Mouse (Mus musculus): ENCODE measurements around the gene Spsb2. TPM values are rescaled to one million over a fixed set of nuclear protein-coding genes. Genes with fewer than 3 reads are reported as not detected.
"Not testable (repeated sequence)": the region's sequence is repeated elsewhere in the genome, so short reads cannot be mapped to it uniquely, and the experiment has no call there.

Spsb2 gene
- total RNA-seq, 2 experiments from 2014 or later = 17.3 to 18.9 TPM

DNA sequence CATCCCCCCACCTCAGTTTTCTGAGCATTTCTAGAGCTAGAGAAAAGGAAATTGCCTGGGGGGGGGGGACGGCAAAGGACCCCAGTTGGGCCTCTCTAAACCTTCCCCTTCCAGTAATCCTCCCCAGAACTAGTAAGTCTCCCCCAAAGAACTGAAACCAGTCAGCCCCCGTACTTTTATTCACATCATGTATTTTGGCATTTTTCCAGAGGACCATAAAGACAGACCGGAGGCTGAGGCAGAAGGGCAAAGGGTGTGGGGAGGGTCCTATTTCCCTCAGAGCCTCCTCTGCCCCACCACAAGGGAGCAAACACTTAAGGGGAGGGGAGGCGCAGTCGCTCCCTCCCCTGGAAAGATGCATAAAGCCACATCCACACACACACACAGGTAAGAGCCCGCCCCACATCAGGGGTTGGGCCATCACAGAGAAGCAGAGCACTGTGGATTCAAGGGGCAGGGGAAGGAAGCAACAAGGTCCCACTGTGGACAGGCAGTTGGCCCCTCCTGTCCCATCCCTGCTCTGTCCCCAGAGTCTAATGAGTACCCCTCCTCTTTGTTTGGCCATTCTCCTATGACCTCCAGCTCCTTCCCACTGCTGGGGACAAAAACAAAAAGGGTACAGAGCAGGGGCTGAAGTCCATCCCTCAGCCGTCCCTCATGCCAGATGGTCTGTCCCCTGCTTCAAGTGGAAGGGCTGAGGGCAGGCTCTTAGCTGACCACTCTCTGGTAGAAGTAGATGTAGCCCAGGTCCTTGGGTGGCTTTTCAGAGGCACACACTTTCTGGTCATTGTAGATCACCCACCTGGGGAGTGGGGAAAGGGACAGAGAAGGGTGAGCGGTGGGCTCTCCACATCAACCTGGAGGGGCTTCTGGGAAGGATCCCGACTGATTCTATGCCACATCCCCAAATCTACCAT lies 6.7 kb downstream of the Spsb2 start:
- no peak for DNase-seq (ENCODE audit: low spot score in 2 of 2)

DNA sequence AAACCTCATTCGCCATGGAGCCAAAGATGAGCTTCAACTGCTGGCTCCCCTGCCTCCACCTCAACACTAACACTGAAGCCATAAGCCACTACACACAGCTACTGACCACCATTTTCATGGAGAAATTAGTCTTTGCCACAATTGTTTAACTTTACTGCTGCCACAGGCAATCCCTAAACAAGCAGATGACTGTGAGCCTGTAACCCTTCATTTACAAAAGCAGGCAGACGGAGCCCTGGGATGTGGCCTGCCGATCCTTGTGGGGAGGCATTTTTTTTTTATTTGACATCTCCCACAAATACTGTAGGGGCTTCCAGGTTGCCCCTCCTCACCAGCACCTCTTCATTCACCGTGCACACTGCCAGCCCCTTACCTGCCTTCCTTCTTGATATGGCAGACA lies 8.2 kb downstream of the Spsb2 start:
- DNase-seq (ENCODE audit: low spot score in 2 of 2) = no peak

DNA sequence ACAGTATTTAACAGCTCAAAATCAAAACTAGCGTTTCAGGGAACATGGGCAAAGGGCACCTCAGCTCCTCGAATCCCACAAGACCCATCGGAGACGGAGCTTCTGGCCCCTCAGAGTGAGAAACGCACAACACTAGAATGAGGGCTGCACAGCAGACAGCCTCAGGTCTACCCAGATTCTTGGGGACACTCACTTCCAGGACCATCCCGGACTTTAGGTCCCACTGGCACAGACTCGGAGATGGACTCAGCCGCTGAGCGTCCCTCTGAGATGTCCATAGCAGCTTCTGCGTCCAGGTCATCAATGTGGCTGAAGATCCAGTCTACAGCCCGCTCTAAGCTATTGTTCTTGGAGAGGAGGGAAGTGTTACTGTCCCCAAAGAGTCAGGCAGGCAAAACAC lies 8.7 kb downstream of the Spsb2 start:
- no peak for DNase-seq (ENCODE audit: low spot score in 2 of 2)

DNA sequence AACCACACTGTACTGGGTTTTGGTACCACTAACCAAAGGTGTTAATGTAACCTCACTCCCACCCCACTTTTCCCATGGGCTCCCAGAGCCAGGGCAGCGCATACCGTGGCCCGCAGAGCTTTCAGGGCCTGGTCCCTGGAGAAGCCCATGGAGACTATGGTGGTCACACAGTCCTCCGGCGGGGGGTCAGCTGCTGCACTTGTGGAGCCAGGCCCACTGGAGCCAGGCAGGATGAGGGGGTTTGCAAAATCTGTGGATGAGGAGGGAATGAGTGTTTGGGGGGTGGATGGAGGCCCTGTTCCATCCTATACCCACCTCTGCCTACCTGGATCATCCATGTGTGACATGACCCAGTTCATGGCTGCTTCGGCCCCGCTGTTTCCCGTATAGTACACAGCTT lies 9.1 kb downstream of the Spsb2 start:
- DNase-seq (ENCODE audit: low spot score in 2 of 2) = no peak

DNA sequence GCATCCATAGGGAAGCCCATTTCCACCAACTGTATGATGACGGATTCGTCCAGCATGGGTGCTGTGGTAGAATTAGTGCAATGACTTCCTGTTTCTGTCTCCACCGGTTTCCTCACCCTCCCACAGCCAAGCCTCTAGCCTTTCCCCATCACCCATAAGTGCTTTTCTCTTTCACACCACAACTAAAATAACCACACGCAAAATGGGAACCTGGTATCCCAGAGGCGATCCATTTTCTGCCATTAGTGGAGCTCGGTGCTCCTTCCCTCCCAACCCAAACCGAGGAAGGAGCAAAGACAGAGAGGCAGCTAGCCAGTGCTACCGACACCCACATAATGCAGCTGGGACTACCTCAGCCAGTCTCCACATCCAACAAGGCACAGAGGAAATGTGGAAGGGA lies 9.5 kb downstream of the Spsb2 start:
- DNase-seq (ENCODE audit: low spot score in 2 of 2) = no peak

DNA sequence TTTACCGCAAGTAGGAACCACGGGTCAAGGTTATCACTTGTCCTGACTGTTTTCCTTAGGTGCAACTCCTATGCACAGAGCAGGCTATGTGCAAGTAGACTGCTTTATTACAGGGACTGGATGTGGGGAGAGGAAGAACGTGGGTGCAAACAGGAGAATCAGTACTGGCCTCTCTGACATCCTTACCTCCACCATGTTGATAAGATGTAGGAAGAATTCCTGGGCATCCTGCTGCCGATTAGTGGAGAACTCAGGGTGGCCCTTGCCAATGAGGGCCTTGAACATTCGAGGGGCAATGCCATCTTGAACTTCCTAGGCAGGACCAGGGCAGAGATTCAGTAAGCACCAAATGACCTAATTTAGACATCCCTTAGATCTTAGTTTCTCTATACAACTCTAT lies 12.4 kb downstream of the Spsb2 start:
- DNase-seq (ENCODE audit: low spot score in 2 of 2) = no peak

DNA sequence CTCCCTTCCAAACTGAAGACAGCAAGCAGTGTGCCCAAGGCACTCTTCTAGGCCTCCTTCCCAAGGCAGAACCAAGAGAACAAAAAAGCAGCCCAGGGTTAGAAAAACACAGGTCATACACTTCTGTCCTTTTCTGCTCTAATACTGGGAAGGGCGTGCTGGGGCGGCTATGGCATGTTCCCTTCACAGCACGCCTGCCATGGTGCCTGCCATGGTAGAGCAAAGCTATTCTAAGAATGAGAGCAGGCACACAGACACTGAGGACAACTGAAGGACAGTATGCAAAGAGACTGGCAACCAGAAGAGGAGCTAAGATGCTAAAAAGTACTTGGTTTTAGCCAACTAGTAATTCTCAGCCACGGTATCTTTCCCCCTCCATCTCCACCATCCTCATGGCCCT lies 13.6 kb downstream of the Spsb2 start:
- no peak for DNase-seq (ENCODE audit: low spot score in 2 of 2)

DNA sequence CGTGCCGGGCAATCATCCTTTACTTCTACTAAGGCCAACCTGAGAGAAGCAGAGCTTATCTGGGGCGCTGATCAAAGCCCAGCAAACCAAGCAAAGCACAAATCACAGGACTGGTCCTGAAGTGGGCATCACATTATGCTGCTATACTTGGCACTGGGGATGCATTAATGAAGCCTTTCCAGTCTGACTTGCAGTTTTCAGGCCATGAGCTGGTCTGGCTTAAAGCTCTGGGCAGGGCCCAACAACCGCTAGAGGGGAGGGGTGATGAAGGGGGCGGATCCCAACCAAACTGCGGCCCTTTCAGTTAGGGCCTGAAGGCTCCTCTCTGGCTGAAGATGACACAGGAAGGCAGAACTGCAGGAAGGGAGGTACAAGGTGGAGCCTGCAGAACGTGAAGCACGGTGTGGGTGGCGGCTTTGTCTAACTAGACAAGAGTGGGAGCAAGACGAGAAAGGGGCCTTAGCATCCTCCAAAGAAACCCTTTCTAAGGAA lies 19.7 kb downstream of the Spsb2 start:
- peak in 1 of 2 experiments; percentile 43 for DNase-seq (ENCODE audit: low spot score in 2 of 2)

DNA sequence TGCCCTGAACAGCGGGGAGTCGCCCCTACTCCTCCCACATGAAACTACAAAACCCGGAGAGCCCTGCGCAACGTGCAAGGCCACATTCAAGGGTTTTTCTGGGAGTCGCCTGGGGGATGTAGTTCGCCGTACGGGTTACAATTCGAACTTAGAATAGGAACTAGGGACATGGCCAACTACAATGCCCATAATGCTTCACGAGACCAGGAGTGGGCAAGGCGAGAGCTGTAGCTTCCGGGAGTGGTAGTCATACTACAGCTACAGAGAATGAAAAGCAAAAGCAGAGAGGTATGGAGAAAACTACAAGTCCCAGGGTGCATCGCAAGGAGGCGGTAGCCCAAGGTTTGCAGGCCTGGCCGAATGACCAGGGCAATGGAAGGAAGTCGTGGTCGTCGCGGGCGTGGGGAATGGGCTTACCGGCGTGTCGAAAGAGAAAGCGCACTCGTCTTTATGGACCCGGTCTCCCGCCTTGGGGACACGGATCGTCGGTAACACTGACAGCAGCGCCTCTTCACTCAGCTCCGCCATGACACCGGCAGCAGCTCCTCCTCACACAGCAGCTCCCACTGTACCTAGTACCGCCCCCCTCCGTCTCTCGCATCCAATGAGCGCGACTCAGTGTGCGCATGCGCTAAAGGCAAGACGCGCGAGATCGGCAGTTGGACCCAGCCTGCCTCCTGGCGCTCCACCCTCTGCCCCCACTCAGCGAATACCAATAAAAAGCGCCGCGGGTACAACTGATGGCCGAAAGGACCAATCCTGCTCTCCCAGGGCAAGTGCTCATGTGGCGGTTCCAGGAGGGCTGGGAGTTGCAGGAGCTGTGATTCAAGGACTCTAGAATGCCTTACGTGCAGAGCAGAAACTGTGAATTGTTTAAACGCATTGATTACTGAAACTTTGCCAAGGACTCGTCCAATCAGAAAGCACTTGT lies 20.7 kb downstream of the Spsb2 start, which contains the start of the genes Usp5 and Cdca3:
Gene Usp5, minus strand, starts transcription at position 617 of the 931 bp plus-strand sequence.
Gene Cdca3, plus strand, starts transcription at position 680 of the 931 bp plus-strand sequence.
- peak; percentile 90 to 91 for DNase-seq (ENCODE audit: low spot score in 2 of 2)

DNA sequence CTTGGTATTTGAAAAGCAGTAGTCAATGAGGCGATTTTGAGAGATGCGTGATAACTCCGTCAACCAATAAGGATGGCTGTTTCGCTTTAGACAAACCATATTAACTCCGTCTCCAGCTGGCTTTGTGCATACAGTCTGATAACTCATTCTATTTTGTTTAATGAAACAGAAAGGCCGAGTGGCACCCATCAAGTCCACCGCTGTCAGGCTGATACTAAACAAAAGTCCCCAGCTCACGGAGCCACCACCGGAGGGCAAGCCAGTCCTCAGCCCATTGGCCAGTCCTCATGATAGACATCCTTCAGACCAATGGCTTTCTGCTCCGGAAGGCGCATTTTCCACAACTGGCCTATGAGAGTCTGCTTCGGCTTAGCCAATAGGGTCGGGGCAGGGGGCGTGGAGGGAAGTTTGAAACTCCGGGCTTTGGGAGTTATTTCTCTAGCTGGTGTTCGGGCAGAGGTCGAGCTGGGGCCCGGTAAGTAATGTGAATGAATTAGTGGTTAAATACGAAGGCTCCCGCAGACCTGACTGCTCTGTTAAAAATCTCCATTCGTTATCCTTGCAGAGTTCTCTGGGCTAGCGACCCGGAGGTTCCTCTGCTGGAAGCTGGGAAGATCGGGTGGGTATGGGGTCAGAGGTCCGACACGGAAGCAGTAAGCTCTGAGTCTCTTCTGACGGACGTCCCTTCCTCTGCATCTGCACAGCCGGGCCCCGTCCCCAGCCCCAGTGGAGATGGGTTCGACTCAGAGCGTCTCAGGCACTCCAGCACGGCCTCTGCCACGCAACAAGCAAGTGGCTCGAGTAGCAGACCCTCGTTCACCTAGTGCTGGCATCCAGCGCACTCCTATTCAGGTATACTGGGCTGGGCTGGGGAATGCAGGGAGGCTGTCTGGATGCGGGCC lies 21.6 kb downstream of the Spsb2 start:
- peak; percentile 85 to 86 for DNase-seq (ENCODE audit: low spot score in 2 of 2)

DNA sequence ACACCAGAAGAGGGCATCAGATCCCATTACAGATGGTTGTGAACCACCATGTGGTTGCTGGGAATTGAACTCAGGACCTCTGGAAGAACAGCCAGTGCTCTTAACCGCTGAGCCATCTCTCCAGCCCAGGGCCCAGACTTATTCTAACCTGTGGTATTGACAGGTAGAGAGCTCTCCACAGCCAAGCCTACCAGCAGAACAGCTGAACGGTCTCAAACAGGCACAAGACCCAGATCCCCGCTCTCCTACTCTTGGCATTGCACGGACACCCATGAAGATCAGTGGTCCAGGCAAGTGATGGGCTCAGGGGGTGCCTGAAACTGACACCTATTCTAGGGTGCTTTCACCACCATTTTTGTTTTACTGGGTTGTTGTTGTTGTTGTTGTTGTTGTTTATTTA lies 22.7 kb downstream of the Spsb2 start:
- not testable (repeated sequence) for DNase-seq (ENCODE audit: low spot score in 2 of 2)

DNA sequence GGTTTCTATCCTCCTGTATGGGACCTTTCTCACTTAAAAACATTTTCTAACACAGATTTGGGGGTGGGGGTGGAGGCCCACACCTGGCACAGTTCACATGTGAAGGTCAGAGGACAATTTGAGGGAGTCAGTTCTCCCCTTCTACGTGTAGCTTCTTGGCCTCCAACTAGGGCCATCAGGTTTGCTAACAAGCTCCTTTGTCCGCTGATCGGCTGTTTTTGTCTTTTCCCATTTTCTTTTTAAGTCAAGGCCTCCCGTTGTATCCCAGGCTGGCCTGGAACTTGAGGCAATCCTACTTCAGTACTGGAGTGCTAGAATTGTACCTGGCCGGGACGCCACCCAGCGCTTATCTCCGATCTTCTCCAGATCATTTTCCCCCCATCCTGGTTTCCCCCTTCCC lies 23.2 kb downstream of the Spsb2 start:
- DNase-seq (ENCODE audit: low spot score in 2 of 2) = no peak

DNA sequence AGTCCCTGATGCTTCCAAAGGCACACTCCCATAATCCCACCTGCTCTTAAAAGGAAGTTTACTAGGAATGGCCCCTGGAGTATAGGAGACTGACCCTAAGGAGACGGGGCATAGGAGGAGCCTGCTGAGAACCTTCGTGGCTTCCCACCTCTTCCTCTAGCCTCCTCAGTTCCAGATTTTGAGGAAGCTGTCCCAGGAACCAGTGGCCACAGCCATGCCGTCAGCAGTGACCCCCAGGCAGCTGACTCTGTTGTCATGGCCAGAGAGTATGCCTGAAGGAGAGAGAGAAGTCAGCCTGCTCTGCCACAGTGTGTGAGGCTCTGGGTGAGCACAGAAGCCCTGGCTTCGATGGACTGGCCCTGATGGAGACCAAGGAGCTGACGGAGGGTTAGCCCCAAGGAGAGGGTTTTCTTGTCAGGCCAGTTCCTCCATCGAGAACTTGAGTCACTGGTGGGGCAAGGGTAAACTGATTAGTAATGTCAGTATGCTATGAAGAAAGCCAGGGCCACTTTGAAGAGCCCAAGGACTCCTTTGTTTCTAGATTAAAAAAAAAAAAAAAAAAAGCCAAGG lies 26.1 kb downstream of the Spsb2 start:
- DNase-seq (ENCODE audit: low spot score in 2 of 2) = no peak

DNA sequence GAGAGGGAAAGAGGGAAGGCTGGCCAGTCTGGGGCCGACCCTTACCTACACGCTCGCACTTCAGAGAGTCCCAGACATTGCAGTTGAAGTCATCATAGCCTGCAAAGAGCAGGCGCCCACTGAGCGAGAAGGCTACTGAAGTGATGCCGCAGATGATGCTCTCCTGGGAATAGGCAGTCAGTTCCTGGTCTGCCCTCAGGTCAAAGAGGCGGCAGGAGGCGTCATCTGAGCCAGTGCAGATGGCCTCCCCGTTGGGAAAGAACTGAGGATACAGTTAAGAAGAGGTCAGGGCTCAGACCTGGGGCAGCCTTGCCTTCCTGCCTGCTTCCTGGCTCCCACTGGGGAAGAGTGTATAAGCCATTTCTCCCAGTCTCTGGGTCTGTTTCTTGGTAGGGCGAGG lies 27.1 kb downstream of the Spsb2 start:
- no peak for DNase-seq (ENCODE audit: low spot score in 2 of 2)

DNA sequence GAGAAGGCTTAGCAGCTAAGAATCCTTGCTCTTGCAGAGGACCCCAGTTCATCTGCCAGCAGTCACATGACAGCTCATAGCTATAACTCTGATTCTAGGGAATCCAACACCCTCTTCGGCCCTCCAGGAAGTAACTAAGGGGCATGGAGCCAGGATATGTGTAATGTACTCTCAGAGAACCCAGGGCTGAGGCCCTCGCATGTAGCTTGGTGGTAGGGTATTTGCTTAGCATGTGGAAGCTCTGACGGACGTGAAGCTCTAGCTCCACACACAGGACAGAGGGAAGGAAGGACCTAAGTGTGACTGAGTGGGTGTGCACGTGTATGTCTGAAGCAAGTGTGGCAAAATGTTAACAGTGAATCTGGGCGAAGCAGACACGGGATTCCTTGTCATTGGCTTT lies 27.9 kb downstream of the Spsb2 start:
- DNase-seq (ENCODE audit: low spot score in 2 of 2) = no peak

DNA sequence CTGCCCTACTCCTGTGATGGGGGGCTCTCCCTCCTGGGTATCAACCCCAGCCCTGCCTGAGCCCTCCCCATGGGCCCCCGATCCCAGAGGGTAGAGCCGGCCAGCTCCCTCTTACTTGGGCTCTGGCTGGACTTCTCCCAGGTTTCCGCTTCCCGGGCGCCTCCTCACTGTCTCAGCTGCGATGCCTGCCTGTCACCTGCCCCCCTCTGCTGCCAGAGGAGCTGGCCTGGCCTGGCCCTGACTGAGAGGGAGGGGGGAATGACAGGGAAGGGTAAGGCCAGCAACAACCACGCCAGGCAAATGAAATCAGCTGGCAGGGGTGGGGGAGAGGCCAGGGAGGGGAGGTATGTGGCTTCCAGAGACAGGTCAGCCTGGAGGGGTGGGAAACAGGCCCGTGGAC lies 31.3 kb downstream of the Spsb2 start:
- DNase-seq (ENCODE audit: low spot score in 2 of 2) = no peak

DNA sequence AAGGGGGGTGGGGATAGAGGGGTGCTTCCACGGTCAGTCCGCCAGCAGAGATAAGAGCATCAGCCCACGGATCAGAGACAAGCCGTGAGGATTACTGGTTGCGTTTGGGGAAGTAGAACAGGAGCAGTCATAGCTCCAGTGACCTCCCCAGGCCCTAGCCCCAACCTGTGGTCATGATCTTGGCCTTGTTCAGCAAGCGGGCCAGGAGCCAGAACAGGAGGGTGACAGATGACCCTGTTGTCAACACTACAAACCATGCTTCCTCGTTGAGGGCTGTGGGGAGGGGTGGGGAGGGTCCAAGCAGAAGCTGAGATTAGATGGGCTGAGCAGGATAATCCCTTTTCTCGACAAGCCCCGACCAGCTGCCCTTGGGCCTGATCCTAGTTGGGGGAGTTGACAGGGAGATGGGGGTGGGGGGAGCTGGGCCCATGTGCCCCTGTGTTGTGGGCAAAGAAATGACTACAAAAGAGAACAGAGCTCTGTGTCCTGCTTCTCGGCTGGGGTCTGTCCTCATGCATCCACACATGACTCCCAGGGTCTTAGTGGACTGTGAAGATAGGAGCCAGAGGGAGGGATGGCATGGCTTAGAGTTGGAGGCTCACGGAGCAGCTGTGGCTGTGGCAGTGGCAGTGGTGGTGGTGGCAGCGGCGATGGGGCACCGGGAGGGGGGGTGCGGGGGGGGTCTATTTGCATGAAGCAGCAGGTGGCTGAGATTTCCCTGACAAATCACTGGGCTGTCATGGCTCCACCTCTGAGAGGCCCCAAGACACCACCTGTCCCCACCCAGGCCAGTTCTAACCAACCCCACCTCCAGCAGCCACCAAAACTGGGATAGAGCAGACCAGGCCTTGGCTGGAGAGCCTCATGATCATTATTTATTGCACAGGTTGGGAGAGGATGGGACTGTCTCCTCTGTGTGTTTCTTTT lies 32.0 kb downstream of the Spsb2 start, which contains the start of gene Gnb3:
Gene Gnb3, minus strand, starts transcription at position 35 of the 927 bp plus-strand sequence.
- no peak for DNase-seq (ENCODE audit: low spot score in 2 of 2)

DNA sequence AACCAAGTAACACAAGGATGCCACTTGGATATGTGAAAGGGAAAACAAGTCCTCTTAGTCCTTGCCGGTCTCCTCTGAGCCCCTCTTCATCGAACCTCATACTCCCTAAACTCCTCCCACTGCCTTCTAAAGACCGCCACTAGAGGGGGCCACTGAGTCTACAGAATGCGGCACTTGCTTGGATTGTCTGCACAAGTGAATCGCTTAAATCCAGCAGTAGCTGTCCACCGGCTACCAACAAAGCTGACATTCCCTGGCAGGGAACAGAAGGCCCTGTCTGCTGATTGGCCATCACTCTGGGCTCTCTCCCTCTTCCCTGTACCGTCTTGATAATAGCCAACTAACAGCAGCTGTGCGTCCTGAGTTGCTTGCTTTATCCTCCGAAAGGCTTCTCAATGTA lies 38.8 kb downstream of the Spsb2 start:
- DNase-seq (ENCODE audit: low spot score in 2 of 2) = peak; percentile 92

DNA sequence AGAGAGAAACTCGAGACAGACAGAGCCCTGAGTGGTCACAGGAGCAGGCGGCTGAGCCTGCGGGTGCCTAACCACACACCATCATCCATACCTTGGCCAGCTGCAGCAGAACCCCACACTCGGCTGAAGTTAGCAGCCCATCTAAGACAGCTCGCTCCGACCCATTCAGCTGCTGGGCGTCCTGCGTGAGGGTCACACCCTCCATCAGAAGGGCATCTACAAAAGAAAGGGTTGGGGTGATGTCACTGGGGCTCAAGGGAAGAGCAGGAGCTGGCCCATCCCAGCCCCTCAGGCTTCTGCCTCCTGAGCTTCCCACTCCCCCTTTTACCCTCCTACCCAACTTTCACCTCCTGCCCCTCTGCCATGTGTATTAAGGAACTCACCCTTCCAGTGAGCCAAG lies 42.1 kb downstream of the Spsb2 start:
- DNase-seq (ENCODE audit: low spot score in 2 of 2) = no peak

Data from adrenal gland, adult 18-20 months (tissue).